Mouse (Mus musculus) T-helper 2 cell (primary cell): ENCODE measurements around the gene Gm5926.
"Not testable (repeated sequence)": the region's sequence is repeated elsewhere in the genome, so short reads cannot be mapped to it uniquely, and the experiment has no call there.

Experiments
- in situ Hi-C: fragments of 300-600 bp; cut with MboI, MseI; formaldehyde crosslinking; loops from one replicate; pipeline ENCODE4 v1.15.1; 2025; ENCODE audit warnings: high pct_unique_total_duplicates

Gm5926 gene

GRCm38 (mm10) chrX:32650416-32650815 lies at the start of gene Gm5926:
Gene Gm5926 (plus strand): TSS chrX:32650716.
- in situ Hi-C loops, result not testable (repeated sequence)

DNA sequence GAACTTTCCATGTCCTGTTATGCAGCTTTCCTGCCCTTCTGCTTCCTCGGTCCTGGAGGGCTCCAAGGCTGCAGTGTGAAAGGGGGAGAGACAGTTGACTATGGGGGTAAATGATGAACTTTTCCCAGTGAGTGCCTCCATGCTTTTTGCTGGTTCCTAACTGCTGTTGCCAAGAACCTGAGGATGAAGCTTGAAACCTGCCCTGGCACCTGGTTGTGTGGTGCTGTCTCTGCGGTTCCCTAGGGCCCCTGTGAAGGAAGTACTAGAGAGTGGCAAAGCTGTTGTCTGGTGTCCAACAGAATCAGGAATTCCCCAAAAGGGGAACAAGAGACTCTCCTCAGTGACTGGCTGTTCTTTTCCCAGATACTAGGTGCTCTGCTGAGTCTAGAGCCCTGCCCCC lies 49.5 kb upstream of the Gm5926 start:
- in situ Hi-C loops, result loop anchor here (5.0 to 25.0 kb wide), 2 partner anchors 586 to 1389 kb away; no protein-coding TSS in a partner anchor

DNA sequence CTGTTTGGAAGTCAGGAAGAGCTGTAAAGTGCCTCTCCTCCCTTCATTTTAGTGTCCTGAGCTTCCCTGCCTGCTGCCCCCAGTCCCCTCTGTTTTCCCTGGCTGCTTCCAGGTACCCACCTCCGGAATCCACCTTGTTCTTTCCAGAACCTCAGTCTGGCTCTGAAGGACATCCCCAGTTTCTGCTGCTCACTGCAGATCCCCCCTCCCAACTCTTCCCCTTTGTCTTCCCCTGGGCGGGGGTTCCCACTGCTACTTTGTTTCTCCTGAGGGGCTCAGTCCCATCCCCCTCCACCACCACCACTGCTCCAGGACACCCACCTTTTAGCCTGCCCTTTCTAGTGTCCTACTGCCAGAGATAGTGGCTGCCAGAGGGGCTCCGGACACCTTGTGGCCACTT lies 49.1 kb upstream of the Gm5926 start:
- in situ Hi-C loops, result loop anchor here (5.0 to 25.0 kb wide), 2 partner anchors 586 to 1389 kb away; no protein-coding TSS in a partner anchor
